Mouse (Mus musculus) testis, postnatal 14 days (tissue): ENCODE data around the gene Tmem150c.

Experiments
- DNase-seq: peaks from one replicate; pipeline ENCODE4 v3.0.0; 2021; ENCODE audit warnings: low spot score

The Tmem150c gene

DNA sequence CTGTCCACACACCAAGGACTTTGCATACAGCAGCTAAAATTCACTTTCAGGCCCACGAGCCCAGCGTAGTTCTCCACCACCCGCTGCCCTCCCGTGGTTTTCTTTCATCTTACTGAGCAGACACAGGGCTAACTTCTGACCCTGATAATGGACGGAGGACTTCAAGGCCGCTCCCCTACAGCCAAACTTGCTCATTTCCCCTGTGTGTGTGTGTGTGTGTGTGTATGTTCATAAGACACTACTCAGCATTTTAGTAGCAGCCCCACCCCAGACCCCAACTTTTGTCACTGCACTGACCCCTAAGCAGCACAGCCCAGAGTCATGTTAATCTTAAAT lies at the start of gene Tmem150c:
Tmem150c (minus strand) TSS at position 171 of the 336 bp plus-strand sequence.
- DNase-seq, result no peak

DNA sequence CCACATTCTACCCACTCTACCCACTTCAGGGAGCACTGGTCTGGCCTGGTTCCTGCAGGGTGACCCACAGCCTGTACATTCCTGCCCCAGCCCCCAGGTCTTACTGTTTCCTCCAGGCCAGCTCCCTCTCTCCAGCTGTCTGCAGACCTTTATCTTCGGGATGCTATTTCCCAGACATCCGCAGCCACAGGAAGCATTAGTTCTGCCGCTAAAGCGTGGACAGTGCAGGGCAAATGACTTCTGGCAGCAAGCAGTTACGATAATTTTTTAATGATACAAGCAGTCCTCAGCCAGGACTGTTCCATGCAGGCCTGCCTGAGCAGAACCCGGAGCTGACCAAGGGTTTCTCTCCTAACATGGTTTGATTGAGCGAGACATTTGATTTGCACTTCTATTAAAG lies 49.5 kb upstream of the Tmem150c start:
- no peak for DNase-seq

GRCm38 (mm10) chr5:100206675-100207074 lies 47.1 kb upstream of the Tmem150c start:
- DNase-seq, result no peak

DNA sequence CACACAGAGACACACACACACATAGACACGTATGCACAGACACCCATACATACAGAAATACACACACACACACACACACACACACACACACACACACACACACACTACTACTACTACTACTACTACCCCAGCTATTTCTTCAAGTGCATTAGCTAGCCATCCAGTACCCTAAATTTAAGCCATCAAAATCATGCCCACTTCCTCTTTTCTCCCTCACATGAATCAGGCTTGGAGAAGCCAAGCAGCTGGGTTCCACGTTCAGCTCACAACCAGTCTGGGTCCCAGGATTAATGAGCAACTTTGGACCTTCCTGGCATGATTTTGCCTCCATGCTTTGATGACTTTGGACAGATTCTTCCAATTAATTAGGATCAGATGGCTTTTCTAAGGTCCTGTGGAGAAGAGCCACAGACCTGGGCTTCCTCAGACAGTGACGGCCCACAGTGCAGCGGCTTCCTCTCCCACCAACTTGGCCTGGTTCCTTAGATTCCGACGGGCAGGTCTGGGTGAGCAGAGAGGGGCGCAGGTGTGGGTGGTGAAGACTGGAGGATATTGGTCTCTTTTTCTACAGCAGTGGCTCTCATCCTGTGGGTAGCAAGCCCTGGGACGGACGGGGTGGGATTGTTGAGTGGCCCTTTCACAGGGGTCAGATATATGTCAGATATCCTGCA lies 46.0 kb upstream of the Tmem150c start:
- no peak for DNase-seq

GRCm38 (mm10) chr5:100200805-100201204 lies 41.2 kb upstream of the Tmem150c start:
- no peak for DNase-seq

GRCm38 (mm10) chr5:100200296-100200695 lies 40.7 kb upstream of the Tmem150c start:
- DNase-seq, result no peak

GRCm38 (mm10) chr5:100199092-100199853 lies 39.7 kb upstream of the Tmem150c start:
- DNase-seq, result no peak

- DNase-seq, result no peak
These were observed 37.9 kb upstream of the Tmem150c start for GRCm38 (mm10) chr5:100197476-100197875.

- no peak for DNase-seq
These were observed 37.3 kb upstream of the Tmem150c start for GRCm38 (mm10) chr5:100196854-100197431.

DNA sequence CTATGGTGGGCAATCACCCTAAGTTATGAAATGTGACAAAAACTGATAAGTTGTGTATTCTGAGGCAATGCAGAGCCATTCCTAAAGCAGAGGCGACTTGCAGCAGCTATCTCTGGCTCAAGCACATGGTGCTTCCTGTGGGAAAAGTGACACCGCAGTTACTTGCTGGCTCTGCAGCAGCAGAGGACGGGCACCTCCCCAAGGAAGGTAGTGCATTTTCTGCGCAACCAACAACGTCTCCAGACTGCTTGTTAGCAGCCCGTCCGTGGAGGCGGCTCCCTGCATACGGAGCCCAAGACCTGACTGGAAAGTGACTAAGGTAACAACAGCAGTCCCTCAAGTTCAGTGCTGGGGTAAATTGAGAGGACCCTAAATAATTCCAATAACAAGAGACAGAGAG lies 36.8 kb upstream of the Tmem150c start:
- no peak for DNase-seq

- no peak for DNase-seq
These were observed 32.0 kb upstream of the Tmem150c start for GRCm38 (mm10) chr5:100191438-100192190.

GRCm38 (mm10) chr5:100187035-100187901 lies 27.7 kb upstream of the Tmem150c start:
- no peak for DNase-seq

- no peak for DNase-seq
These were observed 27.0 kb upstream of the Tmem150c start for GRCm38 (mm10) chr5:100186618-100187017.

DNA sequence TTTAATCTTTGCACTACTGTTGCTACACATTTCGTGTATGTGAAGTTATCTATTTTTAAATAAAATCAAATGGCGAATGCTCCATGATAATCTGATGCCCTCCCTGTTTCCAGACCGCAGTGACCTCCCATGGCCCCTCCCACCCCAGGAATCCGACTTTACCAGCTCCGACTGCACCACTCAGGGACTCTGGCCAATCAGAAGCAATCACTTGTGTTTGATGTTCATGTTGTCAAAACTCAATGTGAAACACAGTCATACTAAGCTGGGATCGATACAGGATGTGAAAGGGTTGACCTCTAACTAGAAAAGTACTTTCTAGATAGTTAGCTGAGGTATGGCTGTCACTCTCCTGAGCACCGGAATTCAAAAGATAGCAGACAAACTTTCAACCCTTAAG lies 26.3 kb upstream of the Tmem150c start:
- DNase-seq, result no peak

DNA sequence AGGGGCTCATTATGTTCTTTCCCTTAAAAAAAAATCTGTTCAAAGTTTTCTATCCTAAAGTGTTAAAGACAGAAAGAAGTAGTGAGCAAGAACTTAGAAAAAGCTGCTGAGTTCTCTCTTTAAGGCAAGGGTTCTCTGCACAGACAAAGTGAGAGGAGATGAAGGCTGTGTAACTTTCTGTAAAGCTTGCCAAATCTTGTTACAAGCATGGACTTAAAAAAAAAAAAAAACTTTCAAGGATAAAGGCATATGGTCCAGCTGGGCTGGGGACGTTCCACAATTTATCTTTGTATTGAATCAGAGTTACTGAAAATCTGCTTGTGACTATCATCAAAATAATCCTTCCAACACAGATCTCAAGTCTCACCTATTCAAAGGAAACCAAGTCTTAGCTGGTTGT lies 21.4 kb upstream of the Tmem150c start:
- no peak for DNase-seq

DNA sequence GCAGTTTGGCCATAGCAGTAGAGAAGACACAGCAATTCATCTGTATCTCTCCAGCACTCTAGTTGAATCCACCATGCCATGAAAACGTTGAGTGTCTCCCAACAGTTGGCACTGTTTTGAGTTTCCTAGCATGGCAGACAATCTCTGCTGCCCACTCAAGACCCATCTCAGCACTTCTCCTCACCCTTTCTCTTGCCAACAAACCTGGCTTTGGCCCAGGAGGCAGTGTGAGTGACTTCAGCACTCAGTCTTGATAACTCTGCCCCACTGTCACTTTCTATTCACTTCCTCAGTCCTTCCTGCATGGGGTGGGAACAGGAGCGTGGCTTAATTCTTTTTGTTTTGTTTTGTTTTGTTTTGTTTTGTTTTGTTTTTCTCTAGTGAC lies 19.2 kb upstream of the Tmem150c start:
- no peak for DNase-seq

DNA sequence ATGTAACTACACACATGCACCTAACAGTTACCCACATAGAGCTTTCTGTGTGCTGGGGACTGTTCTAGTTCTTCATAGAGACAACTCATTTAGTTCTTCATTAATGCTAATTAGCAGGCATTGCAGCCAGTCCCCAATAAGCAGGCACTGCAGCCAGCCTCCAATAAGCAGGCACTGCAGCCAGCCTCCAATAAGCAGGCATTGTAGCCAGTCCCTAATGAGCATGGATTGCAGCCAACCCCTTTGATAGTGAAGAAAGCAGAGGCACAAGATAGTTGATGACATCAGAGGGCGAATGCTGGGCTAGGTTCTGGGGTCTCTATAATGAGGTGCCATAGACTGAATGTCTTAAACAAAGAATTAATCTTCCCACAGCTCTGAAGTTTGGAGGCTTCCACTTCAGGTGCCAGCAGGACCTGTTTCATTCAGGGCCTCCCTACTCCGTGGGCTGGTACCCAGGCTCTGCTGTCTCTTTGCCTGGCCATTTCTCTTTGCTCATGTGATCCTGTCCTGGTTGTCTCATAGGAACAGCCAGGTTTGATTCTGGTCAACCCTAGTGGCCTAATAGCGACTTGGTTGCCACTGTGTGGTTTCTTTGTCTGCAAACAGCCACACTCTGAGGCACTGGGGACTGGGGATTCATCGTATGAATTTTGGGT lies 18.6 kb upstream of the Tmem150c start:
- DNase-seq, result no peak

DNA sequence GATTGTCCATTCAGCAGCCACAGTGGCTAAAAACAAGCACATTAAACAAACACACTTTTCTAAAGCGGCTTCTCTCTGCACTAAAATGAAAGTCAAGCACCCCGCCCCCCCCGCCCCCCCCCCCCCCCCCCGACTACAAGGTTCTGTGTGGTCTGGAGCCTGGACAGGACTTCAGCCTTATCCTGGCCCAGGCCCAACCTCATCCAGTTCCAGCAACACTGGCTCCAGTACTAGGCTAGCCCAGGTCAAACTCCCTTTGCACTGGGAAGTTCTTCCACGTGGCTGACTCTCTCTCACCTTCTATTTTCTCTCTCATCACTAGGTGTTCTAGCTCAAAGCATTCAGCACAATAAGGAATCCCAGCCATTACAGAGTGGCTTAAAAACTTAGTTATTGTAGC lies 17.9 kb upstream of the Tmem150c start:
- DNase-seq, result no peak

DNA sequence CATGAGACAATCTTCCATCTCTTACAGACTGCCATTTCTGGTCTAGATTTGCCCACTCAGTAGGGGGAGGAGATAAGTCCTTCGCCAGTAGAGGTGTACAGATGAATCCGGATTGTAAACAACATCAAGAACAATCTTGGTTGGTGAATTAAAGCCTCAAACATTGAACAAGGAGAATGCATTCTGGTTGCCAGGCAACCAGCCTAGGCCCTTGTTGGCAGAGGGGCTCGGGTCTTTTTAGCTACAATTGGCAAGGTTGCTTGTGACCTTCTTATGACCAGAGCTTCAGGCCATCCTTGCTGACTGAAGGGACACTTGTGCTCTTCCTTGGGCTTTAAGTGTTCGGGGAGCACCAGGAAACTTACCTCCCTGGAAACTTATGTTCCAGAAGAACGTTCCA lies 16.5 kb upstream of the Tmem150c start:
- DNase-seq, result no peak

- no peak for DNase-seq
These were observed 16.0 kb upstream of the Tmem150c start for GRCm38 (mm10) chr5:100175582-100175981.

DNA sequence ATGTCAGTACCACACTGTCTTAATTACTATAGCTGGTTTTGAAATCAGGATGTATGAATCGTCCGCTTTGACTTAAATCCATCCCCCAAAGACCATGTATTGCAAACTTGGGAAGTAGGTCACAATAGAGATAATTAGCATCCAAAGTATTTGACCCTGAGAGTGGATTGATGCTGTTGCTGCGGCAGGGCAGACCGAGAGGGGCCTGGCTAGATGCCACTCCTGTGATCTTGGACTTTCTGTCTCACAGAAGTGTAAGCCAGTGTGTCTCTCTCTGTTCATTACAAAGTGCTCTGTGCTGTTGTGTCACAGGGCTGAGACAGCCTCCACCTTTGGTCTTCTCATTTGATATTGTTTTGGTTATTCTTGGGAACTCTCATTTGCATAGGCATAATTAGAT lies 12.5 kb upstream of the Tmem150c start:
- no peak for DNase-seq
